ENCODE assay signal across 15 mouse cellular contexts in the genomic region with DNA sequence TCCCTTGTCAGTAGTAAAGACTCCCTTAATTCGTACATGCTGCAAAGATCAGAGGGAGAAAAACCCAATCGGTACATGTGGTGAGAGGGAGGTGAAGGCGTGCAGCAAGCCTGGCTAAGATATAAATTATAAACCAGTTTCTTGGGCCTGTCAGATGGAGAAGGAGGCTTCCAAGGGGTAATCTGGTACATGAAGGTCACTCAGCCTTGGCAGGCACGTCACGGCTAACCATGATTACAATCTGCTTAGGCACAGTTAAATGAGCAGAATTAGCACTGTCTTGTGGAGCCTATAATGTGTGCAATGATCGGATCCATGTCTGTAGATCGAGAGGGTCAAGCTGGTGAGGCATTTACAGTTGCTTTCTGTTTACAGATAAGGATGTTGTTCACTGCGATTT. TPM values are rescaled to one million over a fixed set of nuclear protein-coding genes. Genes with fewer than 3 reads are reported as not detected.
DNase-seq lines count a peak whose midpoint lies in the region; ATAC-seq and TF ChIP-seq lines count a peak whose summit lies in the region.
"Had no signal": no experiment of that assay in that cellular context is flagged by ENCODE, and none has a peak within 500 bp of the region (broad histone marks: within the 10 kb centered on the region; RNA-seq: fewer than 3 reads in every experiment).

No protein-coding gene starts in this region.

- H3K27me3 ChIP-seq in heart, embryonic 16.5 days (ENCODE audit: control insufficient read depth, insufficient read depth, low read length): no peaks in the 10 kb centered on the region
- no peaks in the 10 kb centered on the region for H3K27me3 ChIP-seq in thymus, adult 2 months (ENCODE audit: control insufficient read depth, insufficient read depth, low read length)
- H3K27me3 ChIP-seq: forebrain, embryonic 13.5 days; stomach, embryonic 15.5 days had no signal

- no peak overlapping the region for H3K4me3 ChIP-seq in heart, embryonic 16.5 days (ENCODE audit: low read length)
- no peak overlapping the region for H3K4me3 ChIP-seq in thymus, adult 2 months (ENCODE audit: control insufficient read depth, insufficient read depth, low read length)
- H3K4me3 ChIP-seq: forebrain, embryonic 13.5 days; stomach, embryonic 15.5 days had no signal

- TF ChIP-seq CTCF in thymus, adult 2 months (IDR thresholded peaks at IDR 0.05; ENCODE audit: borderline replicate concordance, control insufficient read depth, extremely low read depth, insufficient read depth, low read length, poor library complexity): no peak

- no peak overlapping the region for H3K9ac ChIP-seq in heart, embryonic 16.5 days (ENCODE audit: low read length)
- H3K9ac ChIP-seq: forebrain, embryonic 13.5 days; lung, embryonic 14.5 days; stomach, embryonic 15.5 days had no signal

- no peak overlapping the region for H3K4me2 ChIP-seq in heart, embryonic 16.5 days (ENCODE audit: low read depth, low read length)
- H3K4me2 ChIP-seq: forebrain, embryonic 13.5 days; heart, embryonic 11.5 days; liver, embryonic 11.5 days; lung, embryonic 14.5 days; stomach, embryonic 15.5 days had no signal

- H3K27ac ChIP-seq in heart, embryonic 16.5 days (ENCODE audit: low read length): peak overlapping the region; percentile 2; the same call in 1 of the 2 replicates
- no peak overlapping the region for H3K27ac ChIP-seq in thymus, adult 2 months (ENCODE audit: control insufficient read depth, insufficient read depth, low read length)
- H3K27ac ChIP-seq: forebrain, embryonic 13.5 days; stomach, embryonic 15.5 days had no signal

- no peak for ATAC-seq in heart, embryonic 16.5 days (replicated peaks; ENCODE audit: extremely low read depth, insufficient read depth, low FRiP score)
- ATAC-seq: activated CD4-positive, CD25-positive, alpha-beta regulatory T cell, adult 4 months; forebrain, embryonic 13.5 days had no signal

- peaks cover 26% of the 10 kb centered on the region for H3K36me3 ChIP-seq in heart, embryonic 16.5 days (ENCODE audit: control insufficient read depth, insufficient read depth)
- peaks cover 34% of the 10 kb centered on the region for H3K36me3 ChIP-seq in thymus, adult 2 months (ENCODE audit: control insufficient read depth, insufficient read depth, low read length)
- H3K36me3 ChIP-seq: stomach, embryonic 15.5 days had no signal

- DNase-seq in cerebellum, adult 18-20 months: peak; percentile 9 to 10
- no peak for DNase-seq in cerebellum, adult 8-10 months
- DNase-seq in heart, adult 18-20 months: no peak
- peak; percentile 57 for DNase-seq in retina, adult 2 months (ENCODE audit: low read depth, low spot score)
- no peak for DNase-seq in retina, embryonic 14.5 days (ENCODE audit: low spot score)
- DNase-seq in right cerebral cortex, postnatal 36 days (ENCODE audit: low spot score in 2 of 2): no peak
- DNase-seq in thymus, adult 2 months: no peak
- DNase-seq: lung, embryonic 14.5 days; midbrain, embryonic 14.5 days had no signal

- 81% methylated on average over 8 of the region's 8 CpGs for WGBS in heart, embryonic 16.5 days
- 97% methylated on average over 8 of the region's 8 CpGs for WGBS in thymus, adult 2 months

- H3K4me1 ChIP-seq in heart, embryonic 16.5 days (ENCODE audit: control insufficient read depth, insufficient read depth, low read length): peaks cover 7% of the 10 kb centered on the region; the same call in 1 of the 2 replicates
- no peaks in the 10 kb centered on the region for H3K4me1 ChIP-seq in thymus, adult 2 months (replicated peaks; ENCODE audit: control insufficient read depth, insufficient read depth, low read length)
- H3K4me1 ChIP-seq: forebrain, embryonic 13.5 days; stomach, embryonic 15.5 days had no signal

- TF ChIP-seq POLR2A in thymus, adult 2 months (IDR thresholded peaks at IDR 0.05; ENCODE audit: control insufficient read depth, extremely low read depth, insufficient read depth, low read length, poor library complexity): no peak

- H3K9me3 ChIP-seq in heart, embryonic 16.5 days (replicated peaks; ENCODE audit: control insufficient read depth, low read length): no peaks in the 10 kb centered on the region
- H3K9me3 ChIP-seq: forebrain, embryonic 13.5 days; stomach, embryonic 15.5 days had no signal

RNA-seq across cellular contexts. Expression of gene Mmd, which starts 26.9 kb away (rescaled TPM):
- 77.0 and 80.2 TPM in 2 replicates for polyA plus RNA-seq in heart, embryonic 16.5 days (2015; fragmentation: Nextera tagmentation; extraction: Ambion mirVana)
- 10 to 100 TPM; 25.4 to 29.9 TPM for total RNA-seq in heart, adult 18-20 months (2021)
- 32.7 and 42.3 TPM in 2 replicates for polyA plus RNA-seq in thymus, adult 2 months (2012; rRNA removed)

Comparison
In these comparisons a context has a peak if more than half of its experiments do, and no peak if none do; other contexts are left out.
1. DNase-seq: peak in cerebellum, adult 18-20 months (2 of 2) and retina, adult 2 months (single experiment); none in cerebellum, adult 8-10 months (single experiment), heart, adult 18-20 months (0 of 2), retina, embryonic 14.5 days (single experiment), right cerebral cortex, postnatal 36 days (0 of 2) and thymus, adult 2 months (single experiment).